Mouse (Mus musculus) adrenal gland, adult 18-20 months (tissue): ENCODE data around the gene Gm11639. TPM values are rescaled to one million over a fixed set of nuclear protein-coding genes. Genes with fewer than 3 reads are reported as not detected.
"Not testable (repeated sequence)": the region's sequence is repeated elsewhere in the genome, so short reads cannot be mapped to it uniquely, and the experiment has no call there.

Source experiments
- DNase-seq, 2 experiments: peaks; one replicate each; pipeline ENCODE4 v3.0.0; 2021 to 2022; ENCODE audit warnings: low spot score in 2 of 2
- total RNA-seq, 2 experiments: library from RNA; stranded (reverse); gene quantifications; 1 replicate in 1 of 2; 2 replicates in 1 of 2; pipeline ENCODE4 v1.2.3; 2021

Gm11639 gene
- total RNA-seq, 2 experiments from 2014 or later, result 0.03 TPM; not detected in 1

DNA sequence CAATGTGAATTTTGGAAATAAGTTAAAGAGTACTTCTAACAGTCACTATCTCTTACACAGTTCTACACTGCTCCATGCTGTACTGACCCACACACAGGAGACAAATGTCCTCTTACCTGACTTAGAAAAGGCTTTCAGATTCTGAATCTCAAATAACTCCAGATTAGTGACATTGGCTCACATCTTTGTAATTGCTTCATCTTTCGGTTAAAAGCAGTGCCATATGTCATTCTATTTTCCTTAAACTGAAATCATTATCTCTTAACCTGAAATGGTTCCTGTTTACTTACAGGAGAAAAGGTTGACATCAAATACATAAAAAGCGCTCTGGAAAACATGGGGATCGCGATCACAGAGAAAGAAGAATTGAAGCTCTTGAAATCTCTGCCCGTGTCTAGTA is 377.8 kb downstream of the Gm11639 start, which contains the start of gene Efcab3:
Gene Efcab3 (plus strand): TSS at position 301 of the 400 bp plus-strand sequence.
- DNase-seq, result no peak

DNA sequence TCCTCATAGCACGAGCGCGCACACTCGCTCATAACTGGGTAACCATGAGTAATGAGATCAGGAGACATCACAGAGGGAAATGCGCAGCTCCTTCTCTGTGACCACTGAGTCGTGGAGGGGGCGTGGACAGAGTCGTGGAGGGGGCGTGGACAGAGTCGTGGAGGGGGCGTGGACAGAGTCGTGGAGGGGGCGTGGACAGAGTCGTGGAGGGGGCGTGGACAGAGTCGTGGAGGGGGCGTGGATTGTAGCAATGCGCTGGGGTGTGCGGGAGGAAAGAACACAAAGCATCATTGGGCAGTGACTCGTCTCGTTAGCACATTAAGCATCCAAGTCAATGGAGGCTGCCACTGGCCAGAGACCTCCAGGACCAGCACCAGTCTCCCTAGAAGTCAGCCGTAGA is 426.9 kb downstream of the Gm11639 start:
- DNase-seq, result not testable (repeated sequence)

DNA sequence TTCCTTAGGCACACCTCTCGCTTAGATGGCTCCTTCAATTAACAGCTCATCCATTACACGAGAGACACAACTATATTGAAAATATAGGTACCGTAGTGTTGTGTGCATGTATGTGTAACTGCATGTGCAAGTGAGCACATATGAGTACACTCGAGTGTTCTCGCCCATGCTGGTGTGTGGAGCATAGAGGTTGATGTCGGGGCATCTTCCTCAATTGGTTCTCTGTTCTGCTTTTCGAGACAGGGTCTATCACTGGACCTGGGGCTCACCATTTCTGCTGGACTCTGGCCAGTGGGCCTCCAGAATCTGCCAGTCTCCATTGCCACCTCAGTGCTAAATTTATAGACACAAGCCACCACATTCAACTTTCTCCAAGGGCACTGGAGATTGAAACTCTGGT is 432.3 kb downstream of the Gm11639 start:
- no peak for DNase-seq

DNA sequence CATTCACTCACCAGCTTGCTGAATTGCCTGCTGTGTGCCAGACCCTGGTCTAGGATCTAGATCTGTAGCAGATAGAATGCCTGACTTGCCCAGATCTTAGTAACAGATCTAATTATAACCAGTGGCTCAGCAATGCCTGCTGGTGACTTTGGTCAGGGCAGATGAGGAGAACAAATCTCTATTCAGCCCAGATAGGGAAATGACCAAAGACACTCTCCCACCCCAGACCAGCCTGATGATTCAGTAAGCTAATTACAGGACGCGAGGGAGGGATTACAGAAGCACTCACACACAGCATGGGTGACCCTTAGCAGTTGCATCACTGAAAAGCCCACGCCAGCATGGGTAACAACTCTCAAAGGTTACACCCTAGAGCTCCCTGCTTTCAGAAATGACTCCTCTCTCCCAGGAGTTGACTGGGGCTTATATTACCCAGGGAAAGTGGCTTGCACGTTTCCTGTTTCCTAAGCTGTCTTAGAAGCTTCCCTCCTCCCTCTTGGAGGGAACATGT is 435.1 kb downstream of the Gm11639 start:
- no peak for DNase-seq

DNA sequence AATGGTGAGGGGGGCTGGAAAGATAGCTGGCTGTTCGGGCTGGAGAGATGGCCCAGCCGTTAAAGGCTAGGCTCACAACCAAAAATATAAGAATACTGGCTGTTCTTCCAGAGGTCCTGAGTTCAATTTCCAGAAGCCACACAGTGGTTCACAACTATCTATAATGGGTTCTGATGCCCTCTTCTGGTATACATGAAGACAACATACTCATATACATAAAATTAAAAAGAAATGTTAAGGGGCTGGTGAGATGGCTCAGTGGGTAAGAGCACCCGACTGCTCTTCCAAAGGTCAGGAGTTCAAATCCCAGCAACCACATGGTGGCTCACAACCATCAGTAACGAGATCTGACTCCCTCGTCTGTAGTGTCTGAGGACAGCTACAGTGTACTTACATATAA is 436.3 kb downstream of the Gm11639 start:
- not testable (repeated sequence) for DNase-seq

DNA sequence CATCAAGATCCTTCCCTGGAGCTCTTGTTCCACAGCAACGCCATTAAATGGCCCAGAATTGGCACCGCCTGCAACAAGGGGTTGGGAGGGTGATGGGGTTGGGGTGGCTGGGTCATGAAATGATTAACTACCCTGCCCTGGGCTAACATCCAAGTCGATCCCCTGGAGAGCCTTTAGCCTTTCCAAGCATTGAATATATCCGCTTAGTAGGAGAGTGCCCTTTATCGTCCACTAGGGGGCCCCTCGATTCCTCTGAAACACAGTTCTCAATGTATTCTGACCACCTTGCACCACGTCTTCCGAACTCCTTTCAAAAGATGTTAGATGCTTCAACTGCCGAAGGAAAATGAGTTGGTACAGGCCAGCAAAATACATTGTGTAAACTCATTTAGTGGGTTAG is 438.5 kb downstream of the Gm11639 start:
- DNase-seq, result peak; percentile 29 to 38

DNA sequence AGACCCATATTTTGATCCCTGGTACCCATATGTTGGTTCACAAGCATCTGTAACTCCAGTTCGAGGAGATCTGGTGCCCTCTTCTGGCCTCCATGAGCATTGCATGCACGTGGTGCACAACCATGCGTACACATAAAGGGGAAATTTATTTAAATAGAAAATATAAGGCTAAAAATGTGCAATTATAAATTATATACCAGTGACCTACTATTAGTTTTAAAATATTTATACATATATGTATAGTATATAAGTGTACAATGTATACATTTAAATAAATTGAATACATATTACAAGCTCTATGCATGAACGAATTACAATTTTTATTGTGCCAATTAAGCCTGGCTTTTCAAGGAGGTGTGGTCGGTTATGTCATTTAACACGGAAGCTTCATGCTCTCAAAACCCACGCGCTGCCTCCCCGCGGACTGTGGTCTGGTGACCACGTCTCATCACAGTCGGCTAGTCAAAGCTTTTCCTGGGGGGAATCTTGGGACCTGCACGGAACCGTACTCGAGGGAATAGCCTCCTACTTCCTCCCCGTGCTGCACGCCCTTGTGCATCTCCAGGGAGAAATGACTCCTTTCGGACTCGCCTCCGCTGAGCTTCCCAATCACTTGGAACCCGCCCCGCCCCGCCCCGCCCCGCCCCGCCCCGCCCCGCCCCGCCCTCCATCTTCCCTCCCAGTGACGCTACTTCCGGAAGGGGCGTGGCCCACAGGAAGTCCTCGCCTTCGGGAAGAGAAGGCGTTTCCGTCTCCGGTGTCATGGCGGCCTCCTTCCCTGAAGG is 440.4 kb downstream of the Gm11639 start, which contains the start of gene Mettl2:
Gene Mettl2 (plus strand): TSS at position 691 of the 785 bp plus-strand sequence.
- peak; percentile 69 to 73 for DNase-seq

DNA sequence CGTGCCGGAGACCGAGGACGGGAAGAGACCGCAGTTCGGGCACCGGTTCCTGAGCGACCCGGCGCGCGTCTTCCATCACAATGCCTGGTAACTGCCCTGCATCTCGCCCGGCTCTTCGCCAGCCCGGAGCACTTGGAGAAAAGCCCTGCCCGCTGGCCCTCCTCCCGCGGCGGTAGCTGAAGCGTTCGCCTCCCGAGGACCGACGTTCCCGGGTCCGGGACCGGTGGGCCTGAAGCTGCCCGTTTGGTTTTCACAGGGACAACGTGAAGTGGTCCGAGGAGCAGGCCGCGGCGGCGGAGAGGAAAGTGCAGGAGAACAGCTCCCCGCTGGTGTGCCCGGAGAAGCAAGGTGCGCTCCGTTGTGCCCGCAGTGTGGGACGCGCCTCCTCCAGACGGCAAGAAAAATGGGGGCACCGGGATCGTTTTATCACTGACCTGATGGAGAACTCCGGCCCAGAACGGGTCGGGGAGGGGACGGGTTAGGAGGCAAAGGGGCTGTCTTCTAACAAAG is 441.1 kb downstream of the Gm11639 start:
- no peak for DNase-seq

DNA sequence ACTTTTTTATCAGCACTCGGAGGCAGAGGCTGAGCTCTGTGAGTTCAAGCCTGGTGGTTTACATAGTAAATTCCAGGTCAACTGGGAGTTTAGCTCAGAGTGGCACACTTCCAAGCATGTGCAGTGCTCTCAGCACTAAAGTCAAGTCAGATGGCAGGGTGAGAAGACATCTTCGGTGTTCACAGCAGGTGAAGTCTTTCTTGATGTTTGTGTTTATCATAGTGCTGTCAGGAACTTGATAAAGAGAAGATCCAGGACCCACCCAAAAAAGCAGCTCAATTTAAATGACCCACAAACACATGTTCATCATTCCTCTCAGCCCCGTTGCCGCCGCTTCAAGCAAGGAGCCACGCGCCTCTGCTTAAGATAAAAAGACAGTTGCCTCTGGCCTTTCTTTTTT is 450.2 kb downstream of the Gm11639 start:
- DNase-seq, result no peak

DNA sequence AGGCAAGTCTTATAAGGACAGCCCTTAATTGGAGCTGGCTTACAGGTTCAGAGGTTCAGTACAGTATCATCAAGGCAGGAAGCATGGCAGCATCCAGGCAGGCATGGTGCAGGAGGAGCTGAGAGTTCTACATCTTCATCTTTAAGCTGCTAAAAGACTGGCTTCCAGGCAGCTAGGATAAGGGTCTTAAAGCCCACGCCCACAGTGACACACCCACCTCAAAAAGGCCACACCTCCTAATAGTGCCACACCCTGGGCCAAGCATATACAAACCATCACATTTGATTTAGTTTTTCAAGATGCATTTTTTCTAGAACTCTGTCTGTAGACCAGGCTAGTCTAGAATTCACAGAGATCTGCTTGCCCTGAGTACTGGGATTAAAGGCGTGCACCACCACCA is 451.7 kb downstream of the Gm11639 start:
- not testable (repeated sequence) for DNase-seq

DNA sequence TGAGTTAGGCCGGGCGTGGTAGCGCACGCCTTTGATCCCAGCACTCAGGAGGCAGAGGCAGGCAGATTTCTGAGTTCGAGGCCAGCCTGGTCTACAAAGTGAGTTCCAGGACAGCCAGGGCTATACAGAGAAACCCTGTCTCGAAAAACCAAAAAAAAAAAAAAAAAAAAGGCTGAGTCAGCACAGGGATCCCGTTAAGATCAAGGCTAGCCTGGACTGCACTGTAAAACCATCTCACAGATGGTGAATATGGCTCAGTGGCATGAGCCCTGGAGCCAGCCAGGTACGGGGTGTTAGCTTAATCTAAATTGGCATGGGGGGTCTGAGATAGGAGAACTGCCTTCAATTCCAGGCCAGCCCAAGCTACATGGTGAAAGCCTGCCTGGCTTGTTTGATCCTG is 455.0 kb downstream of the Gm11639 start:
- DNase-seq, result not testable (repeated sequence)

DNA sequence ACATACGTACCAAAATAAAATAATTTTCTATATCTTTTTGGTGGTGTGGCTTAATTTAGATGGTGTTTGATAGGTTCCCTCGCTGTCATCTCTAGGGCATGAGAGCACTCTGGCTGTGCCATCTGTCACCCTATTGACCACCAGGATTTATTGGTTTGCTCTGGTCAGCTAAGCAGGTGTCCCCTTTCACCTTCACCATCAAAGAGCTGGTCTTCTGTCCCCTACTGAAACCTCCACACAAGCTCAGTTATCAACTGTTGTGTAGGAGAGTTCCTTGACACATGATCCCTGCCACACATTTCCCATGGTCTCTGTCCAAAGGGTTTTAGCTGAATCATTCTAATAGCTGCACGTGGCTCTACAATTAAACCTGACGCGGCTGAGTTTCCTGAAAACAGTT is 455.6 kb downstream of the Gm11639 start:
- no peak for DNase-seq

DNA sequence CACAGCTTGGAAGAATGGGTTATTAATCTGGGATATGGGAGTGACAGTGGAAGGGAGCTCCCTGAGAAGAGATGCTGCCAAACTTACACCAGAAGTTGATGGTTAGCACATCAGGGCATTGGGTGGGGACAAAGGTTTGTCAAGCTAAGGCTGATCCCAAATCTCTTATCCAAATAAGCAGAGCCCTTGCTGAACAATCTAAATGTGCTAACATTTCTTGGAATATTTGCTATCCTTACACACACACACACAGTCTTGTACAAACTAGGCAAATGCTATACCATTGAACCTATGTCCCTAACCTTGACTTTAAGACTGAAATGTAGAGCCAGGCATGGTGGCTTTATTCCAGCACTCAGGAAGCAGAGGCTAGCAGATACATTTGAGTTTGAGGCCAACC is 458.1 kb downstream of the Gm11639 start:
- no peak for DNase-seq

DNA sequence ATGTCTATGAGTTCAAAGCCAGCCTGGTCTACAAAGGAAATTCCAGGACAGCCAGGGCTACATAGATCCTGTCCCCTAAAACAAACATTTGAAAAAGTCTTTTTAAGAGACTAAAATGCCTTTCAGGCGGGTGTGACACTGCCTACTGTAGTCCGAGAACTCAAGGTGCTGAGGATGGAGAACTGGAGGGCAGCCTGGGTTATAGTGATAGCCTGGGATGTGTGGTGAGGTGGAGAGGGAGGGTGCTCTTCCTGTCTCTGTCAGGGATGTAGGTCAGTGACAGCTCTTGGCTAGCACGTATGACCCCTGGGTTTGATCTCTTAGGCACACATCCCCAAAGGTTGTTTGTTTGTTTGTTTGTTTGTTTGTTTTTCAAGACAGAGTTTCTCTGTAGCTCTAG is 458.6 kb downstream of the Gm11639 start:
- DNase-seq, result no peak

DNA sequence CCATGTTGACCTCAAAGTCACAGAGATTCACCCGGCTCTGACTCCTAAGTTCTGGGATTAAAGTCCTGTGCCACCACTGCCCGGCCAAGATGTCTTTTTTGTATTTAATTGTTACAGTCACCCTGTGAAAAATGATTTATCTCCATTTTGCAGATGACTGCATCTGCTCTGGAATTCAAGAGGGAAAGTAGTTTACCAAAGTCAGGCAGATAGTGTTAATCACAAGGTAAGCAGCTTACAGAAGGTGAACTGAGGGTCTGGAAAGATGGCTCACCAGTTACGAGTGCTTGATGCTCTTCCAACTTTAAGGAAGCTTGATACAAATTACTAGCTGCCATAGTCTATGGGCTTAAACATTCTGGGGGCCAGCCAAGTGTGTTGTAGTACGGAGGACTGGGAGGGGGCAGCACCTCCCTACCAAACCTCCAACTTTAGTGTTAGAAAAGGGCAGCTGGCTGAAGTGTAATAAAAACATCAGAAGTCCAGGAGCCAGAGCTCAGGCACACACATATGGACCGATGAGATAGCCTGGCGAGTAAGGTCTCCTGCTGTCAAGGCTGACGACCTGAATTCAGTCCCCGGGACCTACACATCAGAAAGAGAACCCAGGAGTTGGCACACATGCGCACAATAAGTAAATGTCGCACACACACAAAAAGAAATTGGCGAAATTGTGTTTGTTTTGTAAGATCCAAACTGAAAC is 459.2 kb downstream of the Gm11639 start:
- no peak for DNase-seq

DNA sequence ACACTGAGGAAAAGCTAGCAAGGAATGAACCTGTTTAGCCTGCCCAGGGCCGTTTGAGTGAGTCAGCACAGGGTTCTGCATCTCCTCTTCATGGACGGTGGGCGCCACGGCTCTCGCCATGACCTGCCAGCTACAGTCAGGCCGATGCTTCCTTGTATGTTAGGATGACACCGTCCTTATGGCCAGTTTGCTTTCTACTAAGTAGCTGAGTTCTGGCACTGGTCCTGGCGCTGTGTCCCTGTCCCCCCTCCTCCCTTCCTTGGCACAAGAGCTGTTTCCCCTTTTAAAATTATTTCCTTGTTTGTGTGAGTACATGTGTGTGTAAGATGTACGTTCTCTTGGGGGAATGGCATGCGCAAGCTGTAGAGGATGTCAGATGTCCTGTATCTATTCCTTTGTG is 459.7 kb downstream of the Gm11639 start:
- no peak for DNase-seq

DNA sequence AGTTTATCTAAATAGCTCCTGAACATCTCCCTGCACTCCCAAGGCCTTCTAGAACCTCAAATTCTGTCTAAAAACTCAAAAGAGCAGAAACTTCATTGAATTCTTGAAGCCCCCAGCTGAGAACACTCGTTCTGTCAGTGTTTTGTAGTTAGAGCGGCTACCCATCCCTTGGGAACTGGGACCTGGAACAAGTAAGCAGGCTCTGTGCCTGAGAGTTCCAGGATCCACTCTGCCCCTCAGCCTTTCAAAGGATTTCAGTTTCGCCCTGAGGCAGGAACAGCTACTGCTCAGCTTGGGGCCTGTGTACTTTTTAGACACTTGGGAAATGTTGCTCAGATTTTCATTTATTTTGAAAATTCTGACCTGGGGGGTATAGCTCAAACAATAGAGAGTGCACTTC is 461.1 kb downstream of the Gm11639 start, which contains the start of gene Gm10842:
Gene Gm10842 (plus strand): TSS at position 301 of the 400 bp plus-strand sequence.
- DNase-seq, result no peak

DNA sequence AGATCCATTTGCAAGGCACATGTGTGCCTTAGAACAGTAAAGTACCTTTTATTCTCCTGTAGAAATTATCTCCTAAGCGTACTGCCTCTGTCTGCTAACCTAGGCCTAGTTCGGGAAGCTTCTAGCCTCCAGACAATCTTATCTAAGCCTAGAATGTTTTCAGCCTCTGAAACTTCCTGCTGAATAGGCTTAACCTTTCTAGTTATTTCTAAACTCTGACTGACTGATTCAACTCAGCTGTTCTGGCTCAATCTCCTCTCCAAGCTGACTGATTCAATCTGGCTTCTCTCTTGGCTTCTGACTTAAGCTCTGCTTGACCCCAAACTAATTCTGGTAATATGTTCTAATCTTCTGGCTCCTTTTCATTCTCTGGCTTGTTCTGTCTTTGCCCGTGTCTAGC is 463.8 kb downstream of the Gm11639 start:
- no peak for DNase-seq

DNA sequence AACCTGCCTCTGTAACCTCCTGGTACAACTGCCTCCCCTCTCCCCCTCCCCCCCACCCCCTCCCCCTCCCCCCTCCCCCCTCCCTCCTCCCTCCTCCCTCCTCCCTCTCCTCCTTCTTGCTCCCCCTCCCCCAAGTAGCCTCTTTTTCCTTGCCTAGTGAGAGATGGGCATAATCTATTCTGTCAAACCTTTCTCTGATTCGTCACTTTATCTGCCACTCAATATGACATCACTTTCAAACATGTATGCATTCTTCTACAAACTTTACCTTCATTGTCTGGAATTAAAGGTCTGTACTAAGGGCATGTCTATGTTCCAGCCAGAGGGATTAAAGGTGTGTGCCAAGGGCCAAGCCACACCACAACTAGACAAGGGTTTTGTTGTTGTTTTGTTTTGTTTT is 464.3 kb downstream of the Gm11639 start:
- DNase-seq, result no peak

DNA sequence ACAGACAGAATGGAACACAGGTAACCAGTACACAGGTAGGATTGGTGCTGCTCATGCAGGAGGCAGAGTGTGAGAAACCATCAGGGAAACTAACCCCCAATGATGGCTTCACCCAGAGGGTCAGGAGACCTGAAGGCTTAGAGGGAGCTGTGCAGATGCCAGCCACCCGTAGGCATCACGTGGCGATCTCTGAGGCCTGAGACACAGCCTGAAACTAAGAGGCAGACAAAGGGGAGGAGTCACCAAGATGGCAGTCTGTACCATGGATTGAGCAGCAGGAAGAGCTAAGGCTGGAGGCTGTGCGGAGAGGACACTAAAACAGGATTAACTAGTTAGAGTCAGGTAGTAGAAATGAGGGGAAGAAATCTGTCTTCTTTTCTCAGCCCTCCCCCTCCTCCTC is 465.2 kb downstream of the Gm11639 start:
- DNase-seq, result no peak

DNA sequence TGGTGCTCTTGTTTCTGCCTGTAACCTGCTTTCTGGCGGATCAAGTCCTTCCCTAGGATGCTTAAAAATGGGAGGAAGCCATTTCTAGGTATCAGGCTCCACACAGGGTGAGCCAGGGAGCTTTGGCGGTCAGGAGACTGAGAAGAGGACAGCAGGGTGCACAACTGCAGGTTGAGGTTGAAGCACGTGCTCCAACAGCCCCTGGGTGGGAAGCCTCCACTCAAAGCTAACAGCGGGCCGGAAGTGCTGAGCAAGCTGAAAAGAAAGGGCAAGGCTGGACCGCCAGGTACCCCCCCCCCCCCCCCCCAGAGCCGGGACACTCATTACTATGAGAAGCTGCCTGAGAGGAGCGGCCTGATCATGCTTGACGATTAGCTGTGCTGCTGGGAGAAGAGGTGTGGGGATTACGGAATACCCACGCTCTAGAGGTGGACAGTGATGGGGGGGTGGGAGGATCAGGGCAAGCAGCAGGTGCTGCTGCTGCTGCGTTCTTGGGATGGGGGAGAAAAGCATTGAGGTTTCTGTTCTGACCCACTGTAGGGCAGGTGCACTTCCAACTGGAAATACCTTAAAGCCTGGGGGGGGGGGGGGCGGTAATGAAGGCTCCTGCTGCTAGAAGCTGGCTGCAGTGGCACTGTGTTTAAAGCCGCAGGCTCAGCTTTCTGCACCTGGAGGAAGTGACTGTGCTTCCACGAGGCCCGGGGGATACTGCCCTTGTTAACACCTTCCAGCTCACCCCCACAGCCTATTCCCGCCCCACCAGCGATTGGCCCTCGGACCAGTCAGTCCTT is 465.9 kb downstream of the Gm11639 start:
- DNase-seq, result no peak
